Mouse (Mus musculus) retina, postnatal 7 days (tissue): ENCODE measurements at regions not wholly inside any gene's neighbourhood (a gene's known extent, or its start where the extent isn't known, plus 50 kb on each side); places are given as distances from the start of the nearest gene placed in this dataset.

Source experiments
- DNase-seq: peaks from one replicate; pipeline ENCODE4 v3.0.0-alpha.2; 2012; ENCODE audit warnings: low read depth, low spot score

GRCm38 (mm10) chr12:26143411-26143810 is 271.6 kb downstream of the Rnf144a start:
- DNase-seq: no peak

DNA sequence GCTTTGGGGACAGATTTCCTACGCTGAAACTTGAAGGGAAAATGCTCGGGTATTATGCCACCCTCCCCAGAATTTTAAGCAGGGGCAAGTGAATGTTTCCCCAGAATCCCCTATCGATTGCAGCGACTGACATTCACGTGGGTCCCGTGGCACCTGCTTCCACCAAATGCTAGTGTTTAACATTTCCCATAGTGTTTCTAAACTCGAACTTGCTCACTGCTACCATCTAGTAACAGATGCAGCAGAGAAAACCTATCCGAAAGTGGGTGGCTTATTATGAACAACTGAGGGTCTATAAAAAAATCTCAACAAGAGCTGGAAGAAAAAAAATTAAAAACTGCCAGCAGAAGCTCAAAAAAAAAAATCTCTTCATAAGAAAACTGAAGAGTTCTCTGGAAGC is 284.2 kb downstream of the Rnf144a start:
- no peak for DNase-seq

DNA sequence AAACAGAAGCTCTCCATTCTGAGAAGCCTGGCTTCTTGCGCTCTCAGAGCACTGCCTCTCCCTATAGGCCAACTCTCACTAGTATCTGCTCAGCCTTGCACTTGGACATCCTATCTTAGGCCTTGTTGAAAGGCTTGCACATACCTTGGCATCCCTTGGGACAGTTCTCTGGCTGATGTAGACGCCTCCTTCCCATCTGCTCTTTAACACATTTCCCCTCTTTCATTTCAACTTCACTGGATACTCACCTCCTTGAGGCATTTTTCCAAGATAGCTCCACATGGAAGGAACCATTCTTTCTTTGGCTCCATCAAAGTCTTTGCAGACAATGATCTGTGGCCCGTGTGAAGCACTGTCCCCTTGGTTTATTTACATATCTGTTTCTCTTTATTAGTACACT is 285.0 kb downstream of the Rnf144a start:
- no peak for DNase-seq

- DNase-seq: no peak
Observed at GRCm38 (mm10) chr12:26129511-26129910, 285.5 kb downstream of the Rnf144a start.

DNA sequence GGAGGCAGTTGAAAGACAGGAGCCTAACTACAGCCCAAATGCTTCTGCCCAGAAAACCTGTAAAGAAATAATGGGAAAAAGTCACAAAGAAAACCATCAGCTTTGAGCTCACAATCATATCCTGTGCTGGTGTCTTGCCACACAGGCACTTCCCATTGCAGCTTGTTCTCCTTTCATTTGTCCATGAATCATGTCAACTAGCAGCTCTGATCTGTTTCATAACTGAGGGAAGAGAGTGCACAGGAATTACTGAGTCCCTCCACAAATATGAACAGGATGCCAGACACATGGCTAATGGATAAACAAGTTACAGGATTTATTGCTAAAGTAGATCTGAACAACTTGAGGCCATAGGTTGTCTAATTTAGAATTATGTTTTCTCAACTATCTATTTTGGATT is 286.2 kb downstream of the Rnf144a start:
- no peak for DNase-seq

GRCm38 (mm10) chr12:26126260-26126659 is 288.8 kb downstream of the Rnf144a start:
- no peak for DNase-seq

DNA sequence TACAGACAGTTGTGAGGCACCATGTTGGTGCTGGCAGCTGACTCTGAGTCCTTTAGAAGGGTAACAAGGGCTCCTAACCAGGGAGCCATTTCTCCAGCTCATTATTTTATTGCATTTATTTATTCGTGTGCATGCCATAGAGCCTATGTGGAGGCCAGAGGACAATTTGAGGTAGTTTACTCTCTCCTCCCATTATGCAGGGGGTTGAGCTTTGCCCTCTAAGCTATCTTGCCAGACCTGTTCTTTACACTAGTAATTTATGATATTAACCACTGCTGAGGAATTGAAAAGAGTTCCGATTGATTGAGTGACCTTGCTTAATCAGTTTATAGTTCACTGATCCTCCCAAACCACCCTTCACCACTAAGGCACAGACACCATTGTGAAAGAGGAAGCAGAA is 290.8 kb downstream of the Rnf144a start:
- DNase-seq: no peak

DNA sequence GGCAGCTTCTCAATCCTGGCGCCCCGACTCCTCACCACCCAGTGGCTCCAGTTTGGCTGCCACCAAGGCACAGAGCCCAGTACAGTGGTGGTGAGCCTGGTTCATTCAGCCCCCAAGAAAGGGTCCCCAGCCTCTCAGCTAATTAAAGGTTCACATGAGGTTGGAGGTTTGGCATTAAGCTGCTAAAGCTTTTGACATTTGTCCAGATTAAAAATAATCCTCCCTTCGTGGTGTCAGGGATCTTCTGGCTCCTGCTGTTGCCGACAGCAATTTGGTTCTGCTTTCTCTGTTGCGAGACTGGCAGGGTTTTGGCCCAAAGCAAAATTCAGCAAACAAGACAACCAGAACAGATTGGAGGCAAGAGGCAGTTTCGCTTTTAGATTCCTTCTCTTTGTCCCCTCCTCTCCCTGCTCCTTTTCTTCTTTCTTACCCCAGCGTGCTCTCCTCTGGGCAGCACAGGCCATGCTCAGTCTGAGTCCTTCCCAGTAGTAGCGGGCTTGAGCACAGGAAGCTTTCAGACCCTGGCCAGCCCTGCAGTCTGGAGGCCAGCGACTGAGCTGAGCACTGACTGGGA is 299.6 kb downstream of the Rnf144a start:
- peak; percentile 19 for DNase-seq

DNA sequence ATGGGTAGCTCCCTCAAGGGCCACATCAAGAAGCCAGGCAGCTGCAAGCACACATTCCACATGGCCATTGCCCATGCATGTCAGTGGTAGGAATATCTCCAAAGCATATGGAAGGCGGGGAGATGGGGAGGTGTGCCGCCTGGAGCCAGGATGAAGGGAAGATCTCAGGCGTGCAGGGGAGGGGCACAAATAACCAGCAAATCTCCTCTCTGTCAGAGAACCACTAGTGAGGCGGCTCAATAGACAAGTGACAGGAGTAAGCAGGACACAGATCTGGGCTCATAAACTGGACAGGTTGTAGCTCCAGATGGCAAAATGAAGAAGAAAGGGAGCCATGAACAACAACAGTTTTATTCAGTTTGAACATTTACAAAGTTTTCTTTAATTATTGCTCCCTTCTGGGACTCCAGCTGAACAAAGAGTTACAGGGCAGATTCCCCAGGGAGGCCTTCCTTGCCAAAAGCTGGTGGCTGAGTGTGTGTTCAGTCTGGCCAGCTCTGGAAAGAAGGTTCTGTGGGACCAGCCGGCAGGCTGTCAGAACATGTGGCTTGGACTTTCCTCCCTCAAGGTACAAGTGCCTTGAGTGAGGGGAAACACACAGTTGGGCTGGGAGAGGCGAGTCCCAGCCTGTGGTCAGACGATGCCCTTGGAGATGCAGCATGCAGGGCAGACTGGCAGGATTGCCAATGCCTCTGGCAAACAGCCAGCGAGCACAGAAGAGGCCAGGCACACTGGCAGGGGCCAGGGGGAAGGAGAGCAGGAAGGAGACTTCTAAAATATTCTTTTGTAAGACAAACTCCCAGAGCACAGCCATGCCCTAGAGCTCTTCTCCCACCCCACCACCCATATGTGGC is 302.7 kb downstream of the Rnf144a start:
- no peak for DNase-seq

DNA sequence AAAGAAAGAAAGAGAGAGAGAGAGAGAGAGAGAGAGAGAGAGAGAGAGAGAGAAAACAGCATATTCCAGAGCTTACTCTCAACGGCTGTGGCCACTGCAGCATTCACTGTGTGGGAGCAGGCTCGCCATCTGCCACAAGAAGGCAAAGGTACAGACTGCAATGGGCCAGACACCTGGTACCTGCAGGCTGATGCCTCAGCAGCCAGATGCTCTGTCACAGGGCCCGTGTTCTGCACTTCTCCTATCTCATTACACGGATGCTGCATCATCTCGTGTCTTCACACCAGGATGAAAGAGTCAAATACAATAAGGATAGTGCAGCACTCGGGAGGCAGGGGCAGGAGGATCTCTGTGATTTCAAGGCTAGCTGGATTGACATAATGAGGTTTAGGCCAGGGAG is 305.2 kb downstream of the Rnf144a start:
- no peak for DNase-seq

- DNase-seq: no peak
Observed at GRCm38 (mm10) chr12:26104372-26104771, 310.7 kb downstream of the Rnf144a start.

DNA sequence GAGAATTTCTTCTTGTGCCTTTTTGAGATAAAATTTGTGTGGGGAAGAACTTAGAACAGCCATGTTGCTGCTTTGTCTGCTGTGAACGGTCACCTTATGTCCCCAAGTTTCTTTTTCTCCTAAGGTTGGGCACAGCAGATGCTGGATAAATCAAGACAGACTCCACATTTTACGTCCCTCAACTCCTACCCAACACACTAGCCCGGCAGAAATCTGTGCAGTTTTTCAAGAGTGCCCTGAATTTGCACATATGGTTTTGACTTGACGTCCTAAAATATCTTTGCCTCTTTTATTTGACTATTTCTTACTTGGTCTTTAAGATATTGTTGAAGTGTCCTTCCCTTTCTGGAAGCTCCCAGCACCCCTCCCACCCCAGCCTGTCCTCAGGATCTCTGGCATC is 312.7 kb downstream of the Rnf144a start:
- DNase-seq: no peak

DNA sequence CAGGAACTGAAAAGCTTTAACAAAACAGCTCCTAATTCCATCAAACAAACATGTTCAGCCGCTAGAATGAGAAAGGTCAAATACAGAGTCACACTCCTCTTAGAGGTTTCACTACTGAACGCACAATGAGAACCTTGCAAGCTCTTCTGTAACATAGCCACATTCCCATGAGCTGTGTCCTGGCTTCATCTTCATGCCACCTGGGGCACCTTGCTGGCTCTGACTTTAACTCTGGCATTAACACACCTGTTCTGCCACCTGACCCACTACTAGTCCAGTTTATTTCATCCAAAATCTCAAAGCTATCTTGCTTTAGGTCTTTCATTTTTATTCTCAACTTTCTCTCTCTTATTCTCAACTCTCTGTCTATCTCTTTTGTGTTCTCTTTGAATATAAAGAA is 314.9 kb downstream of the Rnf144a start:
- no peak for DNase-seq

DNA sequence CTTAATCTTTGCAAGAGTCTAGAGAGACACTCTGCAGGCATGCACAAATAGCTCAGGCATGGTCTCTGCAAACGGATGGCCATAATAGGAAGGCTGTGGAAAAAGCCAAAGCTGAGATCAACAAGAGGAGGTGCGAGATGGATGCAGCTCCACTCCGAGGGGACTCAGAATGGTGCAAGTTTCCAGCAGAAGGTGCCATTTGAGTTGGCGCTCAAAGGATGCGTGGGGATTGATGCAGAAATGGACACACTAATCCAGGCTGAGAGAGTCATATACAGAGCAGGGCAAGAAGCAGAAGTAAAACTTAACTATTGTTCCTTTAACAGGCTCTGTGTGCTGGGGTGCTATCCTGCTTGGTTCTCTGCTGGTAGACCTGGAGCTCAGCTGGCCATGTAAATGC is 315.9 kb downstream of the Rnf144a start:
- no peak for DNase-seq

- no peak for DNase-seq
Observed at GRCm38 (mm10) chr12:26092311-26092710, 322.7 kb downstream of the Rnf144a start.

DNA sequence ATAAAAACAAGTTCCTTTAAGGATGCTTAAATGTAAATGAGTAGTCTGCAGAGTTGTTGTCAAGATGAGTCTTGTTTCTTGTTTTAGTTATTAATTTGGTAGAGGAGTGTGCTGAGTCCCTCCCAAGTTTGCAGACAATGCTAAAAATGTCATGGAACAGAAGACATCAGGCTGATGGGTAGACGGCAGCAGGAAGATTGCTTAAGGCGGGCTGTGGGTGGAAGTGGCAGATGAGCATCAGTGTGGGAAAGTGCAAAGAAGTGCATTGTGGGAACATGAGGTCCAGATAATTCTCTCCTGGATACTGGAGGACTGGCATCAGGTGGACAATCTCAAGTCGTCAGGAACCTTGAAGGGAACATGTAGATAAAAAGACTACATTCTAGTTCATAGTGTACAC is 323.2 kb downstream of the Rnf144a start:
- no peak for DNase-seq

DNA sequence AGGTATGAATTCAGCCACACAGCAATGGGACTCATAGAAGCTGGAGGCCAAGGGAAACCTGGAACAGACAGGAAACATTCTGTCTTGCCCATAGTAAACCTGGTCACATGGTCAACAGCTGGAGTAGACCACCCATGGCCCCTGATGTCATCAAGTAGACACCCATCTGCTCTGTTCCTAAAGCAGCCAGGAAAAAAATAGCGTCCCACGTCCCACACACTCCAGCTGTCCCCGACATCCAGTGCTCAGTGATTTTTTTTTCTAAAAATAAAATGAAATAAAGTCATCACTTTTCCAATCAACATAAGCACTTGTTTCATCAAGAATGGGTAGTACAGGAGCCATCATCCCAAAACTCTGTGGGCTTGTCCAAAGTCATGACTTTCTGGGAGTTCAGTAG is 326.7 kb downstream of the Rnf144a start:
- DNase-seq: no peak

- DNase-seq: no peak
Observed at GRCm38 (mm10) chr12:26086923-26087322, 328.1 kb downstream of the Rnf144a start.

DNA sequence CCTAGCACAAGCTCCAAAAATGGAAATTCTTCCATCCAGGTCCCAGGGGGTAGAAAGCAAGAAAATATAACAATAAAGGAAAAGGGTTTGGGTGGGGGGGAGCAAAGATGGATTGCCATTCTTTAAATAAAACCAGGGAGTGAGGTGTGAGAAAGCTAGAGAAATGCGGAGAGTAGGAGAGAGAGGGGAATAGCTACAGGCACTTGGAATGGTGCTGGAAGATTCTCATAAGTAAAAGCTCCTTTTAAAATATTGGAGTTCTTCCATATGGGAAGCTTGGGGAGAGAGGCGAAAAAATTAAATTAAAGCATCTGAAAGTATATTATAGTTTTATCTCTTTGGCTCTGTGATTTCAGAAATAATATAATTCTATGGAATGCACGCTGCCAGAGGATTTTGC is 328.6 kb downstream of the Rnf144a start:
- DNase-seq: no peak

GRCm38 (mm10) chr12:26079061-26079625 is 335.9 kb downstream of the Rnf144a start:
- DNase-seq: no peak

DNA sequence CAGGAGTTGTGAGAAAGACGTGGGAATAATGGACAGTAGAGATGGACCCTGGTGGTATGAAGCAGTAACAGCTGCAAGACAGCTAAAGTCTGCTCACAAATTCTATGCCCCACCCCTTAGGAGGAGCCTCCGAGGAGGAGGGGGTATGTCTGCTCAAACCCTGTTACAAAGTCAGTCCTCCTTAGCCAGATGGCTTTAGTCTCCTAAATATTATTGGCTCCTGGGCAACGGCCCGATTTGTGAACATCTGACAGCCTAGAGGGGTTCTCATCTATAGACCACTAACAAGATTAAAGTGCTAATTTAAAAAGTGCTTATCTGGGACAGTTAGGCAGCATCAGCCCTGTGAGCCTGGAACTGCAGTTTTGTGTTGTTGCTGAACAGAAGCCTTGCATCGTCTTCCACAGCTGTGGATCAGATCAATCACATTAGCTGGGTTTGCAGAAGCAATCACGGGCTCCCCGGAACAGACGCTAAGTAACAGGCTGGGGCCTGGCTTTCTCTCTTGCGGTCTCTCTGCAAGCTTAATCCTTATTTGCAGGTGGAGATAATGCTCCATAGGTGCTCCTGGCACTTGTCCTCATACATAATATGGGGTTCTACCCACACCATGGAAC is 339.3 kb downstream of the Rnf144a start:
- no peak for DNase-seq

DNA sequence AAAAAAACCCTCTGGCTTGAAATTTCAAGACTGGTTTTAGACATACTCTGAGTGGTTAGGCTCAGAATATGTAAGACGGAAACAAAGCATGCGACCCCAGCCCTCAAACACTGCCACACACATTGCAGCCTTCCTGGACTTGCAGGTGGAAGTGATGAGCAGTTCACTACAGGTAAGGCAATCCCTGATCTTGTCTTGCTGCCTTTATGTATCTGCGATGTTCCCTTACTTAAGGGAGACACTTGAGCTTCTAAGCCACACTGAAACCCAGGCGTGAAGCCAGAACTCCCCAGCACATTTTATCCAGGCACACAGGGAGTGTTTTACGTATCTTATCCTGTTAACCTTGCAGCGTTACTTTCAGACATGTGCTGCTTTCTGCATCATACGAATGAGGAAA is 342.9 kb downstream of the Rnf144a start:
- no peak for DNase-seq

DNA sequence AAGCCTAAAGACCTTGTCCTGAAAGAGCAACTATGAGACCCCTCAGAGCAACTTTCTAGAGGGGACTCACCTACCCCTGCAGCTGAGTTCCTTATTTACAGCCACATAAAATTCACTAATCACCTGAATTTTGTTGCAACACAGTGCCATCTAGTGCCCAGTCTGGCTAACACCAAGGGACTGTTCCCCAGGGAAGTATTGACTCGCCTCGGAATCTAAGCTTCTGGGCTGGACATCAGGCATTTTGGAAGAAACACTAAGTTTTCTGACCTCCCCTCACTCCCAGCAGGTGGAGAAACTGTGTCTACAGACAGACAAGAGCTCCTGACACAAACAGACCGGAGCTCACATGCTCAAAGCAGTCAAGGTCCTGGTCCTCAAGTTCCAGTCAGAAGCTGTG is 343.4 kb downstream of the Rnf144a start:
- peak; percentile 58 for DNase-seq
